Mouse (Mus musculus) right cerebral cortex, postnatal 14 days (tissue): ENCODE measurements around the gene Adam12.
A peak's percentile ranks its signal among the peaks of the same experiment; 100 is the strongest.
"Not testable (repeated sequence)": the region's sequence is repeated elsewhere in the genome, so short reads cannot be mapped to it uniquely, and the experiment has no call there.

Experiments
- DNase-seq: peaks from one replicate; pipeline ENCODE4 v3.0.0; 2022

The Adam12 gene

GRCm38 (mm10) chr7:133923994-133924393 lies 308.0 kb downstream of the Adam12 start:
- DNase-seq, result no peak

DNA sequence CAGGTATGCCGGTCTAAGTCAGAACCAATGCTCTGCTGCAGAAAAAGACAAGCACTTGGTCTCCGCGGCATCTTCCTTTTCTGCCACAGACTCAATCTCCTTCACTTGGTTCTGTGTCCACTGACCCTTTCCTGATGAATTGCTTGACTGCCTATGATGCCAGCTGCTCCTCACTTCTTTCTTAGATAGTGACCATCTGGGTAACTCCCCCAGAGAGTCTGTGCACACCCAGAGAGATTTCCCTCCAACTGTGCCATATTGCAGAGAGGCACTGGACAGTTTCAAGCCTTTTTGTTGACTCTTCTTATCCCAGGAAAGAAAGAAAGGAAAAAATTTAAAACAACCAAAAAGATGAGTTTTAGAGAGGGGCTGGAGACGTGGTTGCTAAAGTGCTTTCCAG lies 310.7 kb downstream of the Adam12 start:
- no peak for DNase-seq

DNA sequence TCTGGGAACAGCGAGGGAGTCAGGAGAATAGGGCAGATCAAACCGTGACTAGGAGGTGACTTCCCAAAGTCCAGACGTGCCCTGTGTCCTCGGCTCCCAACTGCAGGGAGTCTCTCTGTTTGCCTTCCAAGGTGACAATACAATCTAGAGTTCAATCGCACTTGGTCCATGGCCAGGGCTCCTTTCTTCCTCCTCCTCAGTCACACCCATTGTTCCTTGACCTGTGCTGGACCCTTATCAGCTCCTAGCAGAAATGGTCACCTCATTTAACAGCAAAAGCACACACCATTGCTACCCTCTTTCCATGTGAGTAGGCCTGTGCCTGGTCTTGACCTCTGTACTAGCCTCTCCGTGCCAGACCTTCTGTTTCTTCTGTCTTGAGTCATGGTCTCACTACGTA lies 311.2 kb downstream of the Adam12 start:
- no peak for DNase-seq

DNA sequence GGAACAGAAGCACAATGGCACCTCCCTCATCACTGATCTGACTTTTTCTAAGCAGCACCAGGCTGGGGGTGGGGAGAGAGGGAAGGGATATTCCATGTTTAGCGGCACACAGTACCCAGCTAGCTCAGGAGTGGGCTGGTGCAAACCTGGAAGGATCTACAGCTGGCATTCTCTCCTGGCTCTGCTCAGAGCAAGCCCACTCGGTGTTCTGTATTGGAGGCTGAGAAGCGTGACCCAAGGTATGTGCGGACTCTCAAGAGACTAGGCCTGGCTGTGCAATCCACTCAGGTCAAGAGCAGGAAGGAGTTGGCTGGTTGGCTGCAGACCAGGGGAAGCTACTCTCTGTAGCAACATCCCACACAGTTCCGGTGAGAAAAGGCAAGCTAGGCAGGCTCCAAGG lies 312.0 kb downstream of the Adam12 start:
- peak; percentile 43 for DNase-seq

DNA sequence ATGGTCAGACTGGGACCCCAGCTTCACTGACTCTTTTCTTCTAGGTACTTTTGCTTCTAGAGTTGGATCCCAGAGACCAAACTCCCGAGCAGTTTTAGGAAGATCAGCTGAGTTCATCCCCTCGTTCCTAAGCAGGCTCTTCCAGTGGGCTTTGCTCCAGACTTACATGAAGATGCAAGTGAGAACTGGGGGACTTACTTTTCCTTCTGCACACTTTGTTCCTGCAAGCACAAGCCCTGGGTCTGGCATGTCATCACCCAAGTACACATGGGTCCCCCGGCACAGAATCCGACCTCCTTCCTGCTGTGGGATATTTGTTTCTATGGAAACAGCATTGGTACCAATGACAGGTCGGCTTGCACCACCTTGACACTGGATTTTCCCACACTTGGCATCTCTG lies 312.6 kb downstream of the Adam12 start:
- no peak for DNase-seq

- no peak for DNase-seq
Measured at GRCm38 (mm10) chr7:133916230-133916629, 315.7 kb downstream of the Adam12 start.

DNA sequence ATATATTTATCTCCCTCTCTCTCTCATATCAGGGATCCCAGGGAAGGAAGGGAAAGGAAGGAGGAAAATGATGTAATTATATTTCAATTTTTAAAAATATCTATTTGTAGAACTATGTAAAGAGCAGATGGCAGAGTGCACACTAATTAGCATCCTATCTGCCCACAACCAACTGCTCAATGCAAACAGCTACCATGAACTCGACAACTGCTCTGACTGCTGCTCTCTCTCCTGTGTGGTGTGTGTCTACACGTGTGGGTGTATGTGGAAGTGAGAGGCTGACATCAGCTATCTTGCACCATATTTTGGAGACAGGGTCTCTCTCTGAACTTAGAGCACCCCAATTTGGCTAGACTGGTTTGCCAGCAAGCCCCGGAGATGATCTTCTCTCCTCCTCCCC lies 320.1 kb downstream of the Adam12 start:
- no peak for DNase-seq

DNA sequence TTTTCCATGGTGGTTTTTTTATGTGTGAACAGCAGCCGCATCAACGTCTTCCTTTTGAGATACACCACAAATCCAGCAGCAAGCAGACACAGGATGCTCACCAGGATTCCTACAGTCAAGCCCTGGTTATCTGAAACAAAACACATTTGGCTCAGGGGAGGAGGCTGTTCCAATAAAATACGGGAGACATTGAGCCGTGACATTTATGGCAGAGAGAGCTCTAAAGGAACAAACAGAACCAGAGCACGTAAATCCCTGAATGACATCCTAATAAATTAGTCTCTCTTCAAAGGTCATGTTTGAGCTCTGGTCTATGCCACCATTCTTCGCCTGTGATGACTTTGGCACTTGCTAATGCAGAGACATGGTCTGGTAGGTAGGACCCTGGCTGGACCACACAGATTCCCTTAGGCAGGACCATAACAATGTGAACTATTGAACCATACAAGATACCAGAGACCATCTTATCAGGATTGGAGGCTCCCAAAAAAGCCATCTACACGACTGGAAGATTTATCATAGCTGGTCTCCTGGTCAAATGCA lies 322.0 kb downstream of the Adam12 start:
- no peak for DNase-seq

GRCm38 (mm10) chr7:133908966-133909365 lies 323.0 kb downstream of the Adam12 start:
- no peak for DNase-seq

GRCm38 (mm10) chr7:133899391-133899790 lies 332.6 kb downstream of the Adam12 start:
- no peak for DNase-seq

DNA sequence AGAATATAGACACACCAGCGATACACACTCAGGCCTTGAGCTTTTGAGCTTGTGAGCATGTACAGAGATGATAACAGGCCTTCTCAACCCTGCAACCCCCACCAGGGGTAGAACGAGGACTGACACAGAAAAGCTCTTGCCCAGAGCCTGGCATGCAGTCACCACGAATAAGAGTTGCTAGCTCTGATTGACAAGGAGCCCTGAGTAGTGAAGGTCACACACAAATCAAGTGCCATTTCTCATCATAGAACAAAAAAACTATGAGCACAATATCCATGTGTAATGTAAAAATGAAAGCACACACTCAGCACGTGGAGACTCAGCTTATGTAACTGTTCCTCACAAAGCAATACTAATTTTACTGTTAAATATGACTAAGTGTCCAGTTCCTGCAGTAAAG lies 340.1 kb downstream of the Adam12 start:
- no peak for DNase-seq

DNA sequence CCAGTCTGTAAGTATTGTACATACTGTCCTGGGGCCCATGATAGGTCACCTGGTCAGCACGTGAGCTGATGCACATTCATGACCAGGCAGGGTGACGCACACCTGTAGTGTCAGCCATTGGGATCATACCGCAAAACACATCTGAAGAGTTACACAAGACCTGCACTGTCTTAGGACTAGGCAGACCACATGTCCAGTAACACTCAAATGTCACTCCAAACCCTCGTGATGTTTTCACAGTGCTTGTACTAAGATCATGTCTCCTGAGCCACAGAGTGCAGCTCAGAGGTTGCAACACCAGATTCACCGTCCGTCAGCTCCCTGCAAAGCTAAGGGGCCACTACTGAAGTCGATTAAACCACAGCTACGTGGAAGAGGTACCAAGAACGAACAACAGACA lies 340.6 kb downstream of the Adam12 start:
- DNase-seq, result no peak

DNA sequence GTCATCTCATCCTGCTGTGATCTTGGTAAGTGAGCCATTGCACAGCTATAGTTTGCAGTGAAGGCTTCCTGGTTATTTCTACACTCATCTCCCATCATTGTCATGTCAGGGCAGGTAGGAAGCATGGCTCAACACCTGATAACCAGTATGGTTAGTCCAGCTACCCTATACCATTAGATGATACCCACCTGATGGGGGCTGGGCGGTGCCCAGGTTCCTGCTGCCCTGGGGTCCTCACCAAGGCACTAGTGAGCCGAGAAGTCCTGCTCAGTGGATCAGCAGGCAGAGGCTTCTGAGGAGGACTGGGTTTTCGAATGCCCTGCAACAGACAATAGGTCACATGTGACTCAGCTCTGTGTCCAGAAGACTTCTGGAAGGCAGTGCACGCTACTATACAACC lies 342.0 kb downstream of the Adam12 start:
- DNase-seq, result no peak

- DNase-seq, result no peak
Measured at GRCm38 (mm10) chr7:133888926-133889920, 342.7 kb downstream of the Adam12 start.

DNA sequence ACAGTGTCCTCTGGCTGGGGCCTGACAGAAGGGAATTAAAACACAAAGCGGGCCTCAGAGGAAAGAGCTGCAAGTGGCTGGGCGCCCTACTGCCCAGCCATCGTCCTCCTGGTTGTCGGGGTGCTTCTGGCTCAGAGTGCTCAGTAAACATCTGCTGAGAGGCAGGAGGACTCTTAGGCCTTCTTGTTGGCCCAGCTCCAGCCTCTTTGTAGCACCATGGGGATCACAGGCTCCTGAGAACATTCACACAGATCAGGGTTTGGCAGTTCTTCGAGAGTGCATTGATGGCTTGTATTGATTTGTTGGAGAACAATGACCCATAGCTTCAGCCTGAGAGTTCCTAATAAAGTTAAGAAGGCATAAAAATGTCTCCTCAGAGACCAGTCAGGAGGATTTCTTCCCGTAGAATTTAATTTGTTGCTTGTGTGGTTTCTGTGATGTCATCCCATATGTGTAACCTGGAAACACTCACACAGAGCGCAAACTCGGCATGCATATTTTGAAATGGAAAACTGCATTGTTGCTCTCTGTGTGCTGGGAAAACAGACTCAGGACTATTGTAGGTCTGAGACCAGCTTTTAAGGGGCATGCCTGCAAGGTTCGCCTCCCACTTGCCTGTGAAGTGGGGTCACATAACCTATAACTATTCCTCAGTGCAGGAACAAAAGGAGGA lies 347.1 kb downstream of the Adam12 start:
- not testable (repeated sequence) for DNase-seq

GRCm38 (mm10) chr7:133879761-133880160 lies 352.2 kb downstream of the Adam12 start:
- no peak for DNase-seq

- DNase-seq, result no peak
Measured at GRCm38 (mm10) chr7:133876646-133877342, 355.2 kb downstream of the Adam12 start.

DNA sequence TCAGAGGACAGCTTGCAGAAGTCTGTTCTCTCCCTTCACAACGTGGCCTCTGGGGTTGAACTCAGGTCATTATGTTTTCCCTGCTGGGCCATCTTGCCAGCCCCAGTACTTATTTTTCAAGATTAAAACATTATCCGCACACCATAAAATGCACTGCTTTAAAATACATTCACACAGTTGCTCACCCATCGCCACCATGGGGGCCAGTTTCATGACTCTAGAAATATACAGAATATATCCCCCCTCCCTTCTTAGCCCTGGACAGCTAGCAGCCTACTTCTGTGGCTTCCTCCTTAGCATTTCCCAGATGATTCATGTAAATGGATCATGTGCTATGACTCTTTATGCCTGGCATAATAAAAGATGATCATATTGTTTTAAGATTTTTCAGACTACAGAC lies 355.8 kb downstream of the Adam12 start:
- no peak for DNase-seq

GRCm38 (mm10) chr7:133872701-133873100 lies 359.2 kb downstream of the Adam12 start:
- DNase-seq, result no peak

GRCm38 (mm10) chr7:133870265-133870664 lies 361.7 kb downstream of the Adam12 start:
- no peak for DNase-seq

GRCm38 (mm10) chr7:133863684-133864083 lies 368.3 kb downstream of the Adam12 start:
- DNase-seq, result no peak

GRCm38 (mm10) chr7:133863151-133863550 lies 368.8 kb downstream of the Adam12 start:
- DNase-seq, result no peak

- no peak for DNase-seq
Measured at GRCm38 (mm10) chr7:133862723-133863122, 369.2 kb downstream of the Adam12 start.
